8 mouse cellular contexts compared by ENCODE assay signal in the genomic region with DNA sequence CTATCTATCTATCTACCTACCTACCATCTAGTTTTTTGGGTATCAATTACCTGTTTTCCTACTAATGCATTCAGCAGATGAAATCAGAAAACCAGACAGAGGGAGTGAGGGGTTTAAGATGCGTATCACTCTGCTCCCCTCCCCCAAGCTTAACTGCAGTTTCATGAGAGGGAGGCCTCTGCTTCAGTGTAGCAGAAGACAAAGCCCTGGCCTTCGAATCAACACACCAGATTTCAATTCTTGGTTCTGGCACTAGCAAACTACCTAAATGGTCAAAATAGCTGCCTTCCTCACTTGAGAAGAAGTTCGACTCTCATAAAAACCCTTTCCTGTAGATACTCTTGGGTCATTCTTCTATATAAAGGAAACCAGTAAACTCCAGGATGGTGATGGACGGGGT. TPM values are rescaled to one million over a fixed set of nuclear protein-coding genes. Genes with fewer than 3 reads are reported as not detected.
DNase-seq lines count a peak whose midpoint lies in the region; ATAC-seq and TF ChIP-seq lines count a peak whose summit lies in the region.

No protein-coding gene starts in this region.

- H3K27me3 ChIP-seq in embryonic facial prominence, embryonic 10.5 days (replicated peaks; ENCODE audit: low read depth, poor library complexity, severe bottlenecking), result no peaks in the 10 kb centered on the region
- H3K27me3 ChIP-seq in intestine, embryonic 15.5 days (replicated peaks), result no peaks in the 10 kb centered on the region
- no peaks in the 10 kb centered on the region for H3K27me3 ChIP-seq in neural tube, embryonic 13.5 days

- no peak for DNase-seq in layer of hippocampus, adult 2 months (ENCODE audit: low spot score in 2 of 2)
- DNase-seq in layer of hippocampus, adult 9-10 months (ENCODE audit: low spot score), result no peak
- no peak for DNase-seq in embryonic facial prominence, embryonic 10.5 days (ENCODE audit: low spot score)
- no peak for DNase-seq in gastrocnemius, postnatal 10 days
- no peak for DNase-seq in spleen, adult 18-20 months

- H3K36me3 ChIP-seq in embryonic facial prominence, embryonic 10.5 days (replicated peaks), result peaks cover 46% of the 10 kb centered on the region
- peaks cover 33% of the 10 kb centered on the region for H3K36me3 ChIP-seq in intestine, embryonic 15.5 days
- peaks cover 46% of the 10 kb centered on the region for H3K36me3 ChIP-seq in neural tube, embryonic 13.5 days

- H3K9ac ChIP-seq in intestine, embryonic 15.5 days, result peak overlapping the region; percentile 93
- H3K9ac ChIP-seq in neural tube, embryonic 13.5 days, result peak overlapping the region; percentile 97

- H3K27ac ChIP-seq in layer of hippocampus, adult 2 months, result peak overlapping the region; percentile 93
- peak overlapping the region; percentile 98 for H3K27ac ChIP-seq in embryonic facial prominence, embryonic 10.5 days (replicated peaks)
- peak overlapping the region; percentile 67; the same call in 1 of the 2 replicates for H3K27ac ChIP-seq in intestine, embryonic 15.5 days
- H3K27ac ChIP-seq in neural tube, embryonic 13.5 days (replicated peaks), result peak overlapping the region; percentile 95

- TF ChIP-seq CTCF in layer of hippocampus, adult 2 months (conservative IDR thresholded peaks at IDR 0.05), result no peak

- H3K4me2 ChIP-seq in intestine, embryonic 15.5 days (replicated peaks), result peak overlapping the region; percentile 73
- H3K4me2 ChIP-seq in neural tube, embryonic 13.5 days, result peak overlapping the region; percentile 65

- H3K4me3 ChIP-seq in layer of hippocampus, adult 2 months, result peak overlapping the region; percentile 91
- H3K4me3 ChIP-seq in embryonic facial prominence, embryonic 10.5 days, result peak overlapping the region; percentile 87
- peak overlapping the region; percentile 67 for H3K4me3 ChIP-seq in intestine, embryonic 15.5 days (replicated peaks)
- H3K4me3 ChIP-seq in neural tube, embryonic 13.5 days, result peak overlapping the region; percentile 94

- WGBS in embryonic facial prominence, embryonic 10.5 days, result 10% methylated on average over 4 of the region's 4 CpGs
- WGBS in intestine, embryonic 15.5 days, result 11% methylated on average over 4 of the region's 4 CpGs
- 4% methylated on average over 4 of the region's 4 CpGs for WGBS in neural tube, embryonic 13.5 days

- peaks cover 22% of the 10 kb centered on the region for H3K4me1 ChIP-seq in embryonic facial prominence, embryonic 10.5 days
- peaks cover 5% of the 10 kb centered on the region; the same call in 1 of the 2 replicates for H3K4me1 ChIP-seq in intestine, embryonic 15.5 days (replicated peaks)
- peaks cover 27% of the 10 kb centered on the region for H3K4me1 ChIP-seq in neural tube, embryonic 13.5 days (replicated peaks)

- H3K9me3 ChIP-seq in embryonic facial prominence, embryonic 10.5 days, result peaks cover under 1% of the 10 kb centered on the region; the same call in 1 of the 2 replicates
- H3K9me3 ChIP-seq in intestine, embryonic 15.5 days, result no peaks in the 10 kb centered on the region
- no peaks in the 10 kb centered on the region for H3K9me3 ChIP-seq in neural tube, embryonic 13.5 days

- no peak for ATAC-seq in intestine, embryonic 15.5 days
- no peak for ATAC-seq in neural tube, embryonic 13.5 days (ENCODE audit: low read depth)
- ATAC-seq in cerebellum, adult (ENCODE audit: insufficient number of reproducible peaks, low FRiP score, low TSS enrichment), result no peak

RNA-seq across cellular contexts. Expression of a gene that starts 0.7 kb away (rescaled TPM):
- 10 to 100 TPM; 14.0 to 15.3 TPM for total RNA-seq in layer of hippocampus, adult 2 months (2021)
- 20.8 and 21.6 TPM in 2 replicates for polyA plus RNA-seq in embryonic facial prominence, embryonic 10.5 days (2016; fragmentation: Nextera tagmentation; extraction: Ambion mirVana)
- polyA plus RNA-seq in intestine, embryonic 15.5 days (2015; fragmentation: Nextera tagmentation; extraction: Ambion mirVana), result 4.9 and 5.0 TPM in 2 replicates
- polyA plus RNA-seq in neural tube, embryonic 13.5 days (2015; fragmentation: Nextera tagmentation; extraction: Ambion mirVana), result 10.4 and 12.2 TPM in 2 replicates
- total RNA-seq in gastrocnemius, postnatal 10 days (2021), result 1 to 10 TPM; 2.8 to 3.9 TPM

RNA-seq across cellular contexts. Expression of a gene that starts 12.8 kb away (rescaled TPM):
- total RNA-seq in layer of hippocampus, adult 2 months (2021), result not detected
- 0.06 and 0.18 TPM in 2 replicates for polyA plus RNA-seq in embryonic facial prominence, embryonic 10.5 days (2016; fragmentation: Nextera tagmentation; extraction: Ambion mirVana)
- 0.61 and 0.64 TPM in 2 replicates for polyA plus RNA-seq in intestine, embryonic 15.5 days (2015; fragmentation: Nextera tagmentation; extraction: Ambion mirVana)
- 0.06 and 0.08 TPM in 2 replicates for polyA plus RNA-seq in neural tube, embryonic 13.5 days (2015; fragmentation: Nextera tagmentation; extraction: Ambion mirVana)
- total RNA-seq in gastrocnemius, postnatal 10 days (2021), result 1 to 10 TPM in 1 of 2 experiments, under 1 TPM in 1; 0.14 to 1.3 TPM

RNA-seq across cellular contexts. Expression of a gene that starts 18.8 kb away (rescaled TPM):
- under 1 TPM in 1 of 2 experiments, not detected in 1; 0.20 TPM for total RNA-seq in layer of hippocampus, adult 2 months (2021)
- polyA plus RNA-seq in embryonic facial prominence, embryonic 10.5 days (2016; fragmentation: Nextera tagmentation; extraction: Ambion mirVana), result 3.0 and 3.2 TPM in 2 replicates
- polyA plus RNA-seq in intestine, embryonic 15.5 days (2015; fragmentation: Nextera tagmentation; extraction: Ambion mirVana), result 0.75 and 1.1 TPM in 2 replicates
- 6.9 and 7.5 TPM in 2 replicates for polyA plus RNA-seq in neural tube, embryonic 13.5 days (2015; fragmentation: Nextera tagmentation; extraction: Ambion mirVana)
- under 1 TPM in 1 of 2 experiments, not detected in 1; 0.23 TPM for total RNA-seq in gastrocnemius, postnatal 10 days (2021)
